Mouse (Mus musculus) megakaryocyte, embryonic 14.5 days (primary cell): ENCODE data around the gene Lhx3. TPM values are rescaled to one million over a fixed set of nuclear protein-coding genes. Genes with fewer than 3 reads are reported as not detected.

Experiments
- H3K27me3 ChIP-seq: replicated peaks from 2 replicates; pipeline ENCODE3; 2012; ENCODE audit warnings: inconsistent platforms
- H3K36me3 ChIP-seq: replicated peaks from 2 replicates; pipeline ENCODE3; 2012; ENCODE audit warnings: low read length, inconsistent platforms, mixed read lengths
- H3K4me1 ChIP-seq: 2 replicates; pipeline ENCODE4 v1.6.1; 2012; ENCODE audit warnings: inconsistent platforms
- H3K4me3 ChIP-seq: replicated peaks from 2 replicates; pipeline ENCODE3; 2012; ENCODE audit warnings: moderate library complexity, mild to moderate bottlenecking, inconsistent platforms
- H3K9me3 ChIP-seq: 2 replicates; pipeline ENCODE4 v1.6.1; 2012; ENCODE audit warnings: inconsistent platforms
- FLI1 ChIP-seq: IDR thresholded peaks from 2 replicates; pipeline ENCODE4 v1.6.1; 2012; ENCODE audit warnings: low read length, inconsistent platforms, mixed read lengths
- GATA1 ChIP-seq: IDR thresholded peaks from 3 replicates; pipeline ENCODE4 v1.6.1; 2012; ENCODE audit warnings: mixed read lengths, low read length, inconsistent platforms, borderline replicate concordance
- polyA plus RNA-seq: library from polyadenylated mRNA; stranded (reverse); fragments of >175 nt; gene quantifications from 2 replicates; pipeline ENCODE4 v1.2.3, GENCODE M21; 2012; ENCODE audit warnings: low replicate concordance; ENCODE audit not compliant: insufficient read depth

Gene Lhx3
- polyA plus RNA-seq, 1 experiment: not detected

- Histone ChIP-seq H3K4me1 (peaks cover 4% of the 10 kb centered on the region; the same call in 1 of the 2 replicates), H3K4me3 (no peak overlapping the region), H3K36me3 (peaks cover 8% of the 10 kb centered on the region), H3K9me3 (peaks cover 13% of the 10 kb centered on the region; the same call in 1 of the 2 replicates), H3K27me3 (peaks cover 80% of the 10 kb centered on the region)
- no peak for TF ChIP-seq GATA1
- TF ChIP-seq FLI1: no peak
These were observed 3.0 kb downstream of the Lhx3 start for GRCm38 (mm10) chr2:26205126-26205525.

DNA sequence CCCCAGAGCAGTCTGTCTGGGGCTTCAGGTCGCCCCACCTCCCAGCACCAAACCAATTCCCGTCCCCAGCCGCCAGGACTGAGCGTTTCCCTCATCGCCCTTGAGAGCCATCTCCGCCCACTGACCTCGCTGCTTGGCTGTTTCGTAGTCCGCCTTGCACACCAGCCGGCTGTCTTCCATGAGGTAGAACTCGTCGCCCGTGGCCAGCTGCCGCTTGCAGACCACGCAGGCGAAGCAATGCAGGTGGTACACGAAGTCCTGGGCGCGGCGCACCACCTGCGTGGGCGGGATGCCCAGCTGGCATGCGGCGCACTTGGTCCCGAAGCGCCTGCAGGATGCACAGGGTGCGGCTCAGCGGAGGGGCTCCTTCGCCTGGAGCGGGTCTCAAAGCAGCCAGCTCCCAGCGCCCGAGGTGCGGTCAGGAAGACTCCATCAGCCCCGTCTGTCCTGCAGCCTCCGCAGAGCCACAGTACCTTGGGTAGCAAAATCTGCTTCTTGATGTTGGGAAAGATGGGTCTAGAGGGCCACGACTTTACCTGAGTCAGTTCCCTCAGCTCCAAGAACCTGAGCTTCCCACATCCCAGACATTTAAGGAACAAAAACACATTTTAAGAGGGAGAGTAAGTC lies 5.1 kb downstream of the Lhx3 start:
- peaks cover 100% of the 10 kb centered on the region for H3K27me3 ChIP-seq
- no peak overlapping the region for H3K4me3 ChIP-seq
- no peaks in the 10 kb centered on the region for H3K36me3 ChIP-seq
- H3K9me3 ChIP-seq: peaks cover 13% of the 10 kb centered on the region; the same call in 1 of the 2 replicates
- TF ChIP-seq GATA1 (no peak), FLI1 (no peak)
- peaks cover 11% of the 10 kb centered on the region; the same call in 1 of the 2 replicates for H3K4me1 ChIP-seq

- H3K4me1 ChIP-seq: peaks cover 11% of the 10 kb centered on the region; the same call in 1 of the 2 replicates
- H3K36me3 ChIP-seq: no peaks in the 10 kb centered on the region
- peaks cover 10% of the 10 kb centered on the region; the same call in 1 of the 2 replicates for H3K9me3 ChIP-seq
- no peak overlapping the region for H3K4me3 ChIP-seq
- TF ChIP-seq FLI1 (no peak), GATA1 (no peak)
- peaks cover 100% of the 10 kb centered on the region for H3K27me3 ChIP-seq
These were observed 5.9 kb downstream of the Lhx3 start for GRCm38 (mm10) chr2:26201926-26202848.

DNA sequence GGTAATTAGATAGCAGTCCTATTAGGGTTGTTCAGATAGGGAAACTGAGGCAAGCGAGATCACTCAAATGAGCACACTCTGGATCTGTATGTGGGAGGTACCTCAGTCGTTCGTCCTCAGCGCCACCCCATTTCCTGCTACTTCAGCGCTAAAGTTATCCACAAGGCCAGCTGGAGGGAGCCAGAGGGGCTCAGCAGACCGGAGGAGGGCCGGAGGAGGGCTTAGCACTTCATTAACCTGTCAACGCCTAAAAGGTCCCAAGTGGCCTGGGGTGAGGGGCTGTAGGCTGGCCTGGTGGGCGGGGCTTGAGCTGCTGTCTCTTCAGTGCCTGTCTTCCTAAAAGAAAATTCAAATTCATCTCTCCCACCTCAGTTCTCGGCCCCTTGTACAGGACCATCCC lies 9.6 kb downstream of the Lhx3 start:
- TF ChIP-seq FLI1: no peak
- no peak for TF ChIP-seq GATA1
- Histone ChIP-seq H3K36me3 (no peaks in the 10 kb centered on the region), H3K9me3 (no peaks in the 10 kb centered on the region), H3K4me1 (peaks cover 9% of the 10 kb centered on the region; the same call in 1 of the 2 replicates), H3K4me3 (no peak overlapping the region), H3K27me3 (peaks cover 98% of the 10 kb centered on the region)

DNA sequence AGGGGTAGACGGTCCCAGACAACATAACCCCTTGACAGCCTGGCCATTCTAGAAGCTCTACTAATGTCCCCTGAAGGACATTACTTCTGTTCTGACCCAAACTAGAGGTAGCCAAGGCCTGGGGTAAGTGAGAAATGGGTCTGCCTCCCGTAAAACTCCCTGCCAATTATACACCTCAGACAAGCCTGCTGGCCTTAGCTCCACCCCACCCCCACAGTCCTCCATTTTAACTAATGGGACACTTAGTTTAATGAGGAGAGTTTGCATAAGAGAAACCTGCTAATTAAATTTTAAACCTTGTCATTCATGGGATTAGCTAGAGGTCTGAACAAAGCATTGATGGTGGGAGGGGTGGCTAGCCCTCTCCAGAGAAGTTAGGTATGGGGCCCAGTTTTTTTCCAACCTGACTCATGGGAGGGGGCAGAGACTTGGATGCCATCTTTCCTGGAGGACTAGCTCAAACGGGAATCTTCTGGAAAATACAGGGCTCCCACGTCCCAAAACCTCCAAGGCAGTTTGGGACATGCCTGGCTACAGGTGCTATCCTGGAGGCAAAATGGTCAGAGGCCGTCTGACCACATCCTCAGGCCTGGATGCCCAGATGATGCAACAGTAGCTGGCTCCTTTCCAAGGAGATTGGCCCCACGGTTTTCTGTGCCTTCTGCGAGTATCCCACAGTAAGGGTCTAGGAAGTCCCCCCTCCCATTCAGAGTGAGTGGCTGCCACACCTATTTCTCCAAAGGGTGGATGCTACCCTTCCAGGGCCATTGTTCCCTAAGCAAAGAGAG lies 13.3 kb downstream of the Lhx3 start:
- H3K36me3 ChIP-seq: no peaks in the 10 kb centered on the region
- no peaks in the 10 kb centered on the region for H3K9me3 ChIP-seq
- H3K4me1 ChIP-seq: peaks cover 11% of the 10 kb centered on the region; the same call in 1 of the 2 replicates
- TF ChIP-seq GATA1 (no peak), FLI1 (no peak)
- peaks cover 87% of the 10 kb centered on the region for H3K27me3 ChIP-seq
- no peak overlapping the region for H3K4me3 ChIP-seq

- peaks cover 13% of the 10 kb centered on the region for H3K4me1 ChIP-seq
- H3K27me3 ChIP-seq: peaks cover 76% of the 10 kb centered on the region
- no peak overlapping the region for H3K4me3 ChIP-seq
- TF ChIP-seq FLI1 (no peak), GATA1 (no peak)
- H3K9me3 ChIP-seq: no peaks in the 10 kb centered on the region
- no peaks in the 10 kb centered on the region for H3K36me3 ChIP-seq
These were observed 19.6 kb downstream of the Lhx3 start for GRCm38 (mm10) chr2:26188517-26188916.

DNA sequence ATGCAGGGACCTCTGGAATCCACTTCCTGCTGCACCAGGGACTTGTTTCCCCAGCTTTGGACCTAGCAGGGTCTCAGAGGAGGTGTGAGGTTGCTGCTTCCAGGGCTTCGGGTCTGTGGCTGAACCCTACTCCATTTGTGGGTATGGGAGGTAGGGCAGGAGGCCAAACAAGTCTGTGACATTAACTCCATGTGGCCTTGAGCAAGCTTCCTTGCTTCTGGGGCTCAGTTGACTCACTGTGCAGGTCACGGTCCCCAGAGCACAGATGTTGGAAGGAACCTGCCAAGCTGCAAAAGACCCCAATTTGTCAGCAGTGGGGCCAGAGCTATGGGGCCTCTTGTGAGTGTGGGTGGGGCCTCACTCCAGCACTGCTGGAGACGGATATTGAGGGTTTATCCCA lies 23.7 kb downstream of the Lhx3 start:
- Histone ChIP-seq H3K36me3 (no peaks in the 10 kb centered on the region), H3K27me3 (peaks cover 72% of the 10 kb centered on the region)
- TF ChIP-seq FLI1: no peak

GRCm38 (mm10) chr2:26182646-26183045 lies 25.4 kb downstream of the Lhx3 start:
- peaks cover 5% of the 10 kb centered on the region; the same call in 1 of the 2 replicates for H3K4me1 ChIP-seq
- no peak overlapping the region for H3K4me3 ChIP-seq
- peaks cover 82% of the 10 kb centered on the region for H3K27me3 ChIP-seq
- TF ChIP-seq FLI1 (no peak), GATA1 (no peak)
- no peaks in the 10 kb centered on the region for H3K9me3 ChIP-seq
- no peaks in the 10 kb centered on the region for H3K36me3 ChIP-seq

More for the DNA sequence above, 23.7 kb downstream of the Lhx3 start:
- Histone ChIP-seq H3K4me3 (no peak overlapping the region), H3K4me1 (peaks cover 15% of the 10 kb centered on the region), H3K9me3 (no peaks in the 10 kb centered on the region)

DNA sequence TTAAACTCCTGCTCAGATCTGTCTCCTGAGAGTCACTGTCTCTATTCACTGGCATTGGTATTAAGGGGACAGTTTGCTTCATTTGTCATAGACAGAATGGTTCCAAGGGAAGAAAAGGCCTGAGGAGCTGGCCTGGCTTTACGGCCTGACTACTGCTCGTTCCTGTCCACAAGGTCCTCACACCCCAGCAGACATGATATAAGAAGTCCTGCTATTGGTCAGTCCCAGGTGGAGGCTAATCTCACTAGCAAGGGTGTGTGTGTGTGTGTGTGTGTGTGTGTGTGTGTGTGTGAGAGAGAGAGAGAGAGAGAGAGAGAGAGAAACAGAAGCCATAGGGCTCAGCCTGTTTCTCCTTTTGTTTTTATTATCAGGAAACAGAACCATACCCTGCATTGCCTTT lies 30.9 kb downstream of the Lhx3 start:
- Histone ChIP-seq H3K9me3 (no peaks in the 10 kb centered on the region), H3K36me3 (no peaks in the 10 kb centered on the region), H3K4me3 (no peak overlapping the region), H3K27me3 (peaks cover 67% of the 10 kb centered on the region), H3K4me1 (no peaks in the 10 kb centered on the region; the same call in 1 of the 2 replicates)
- TF ChIP-seq FLI1: no peak
- no peak for TF ChIP-seq GATA1
